27 mouse cellular contexts compared by ENCODE assay signal in the genomic region with DNA sequence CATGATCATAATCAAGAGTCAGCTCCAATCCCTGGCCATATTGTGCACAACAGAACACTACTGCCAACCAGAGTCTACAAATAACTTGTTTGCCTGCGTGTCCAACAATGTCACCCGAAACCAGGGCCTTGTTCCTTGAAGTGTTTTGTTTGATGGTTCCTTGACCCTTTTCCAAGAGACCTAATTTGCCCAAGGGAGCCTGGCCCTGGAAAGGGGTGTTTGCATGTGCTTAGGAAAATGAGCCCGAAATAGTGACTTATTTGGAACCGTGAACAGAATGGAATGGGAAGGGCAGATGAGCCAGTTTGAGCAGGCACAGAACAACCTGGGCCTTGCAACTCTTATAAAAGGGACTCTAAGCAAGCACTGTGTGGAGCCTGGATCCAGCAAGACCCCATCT.
DNase-seq lines count a peak whose midpoint lies in the region; ATAC-seq and TF ChIP-seq lines count a peak whose summit lies in the region.
"Had no signal": no experiment of that assay in that cellular context is flagged by ENCODE, and none has a peak within 500 bp of the region (broad histone marks: within the 10 kb centered on the region; RNA-seq: fewer than 3 reads in every experiment).

No protein-coding gene starts in this region.

- ATAC-seq in midbrain, embryonic 13.5 days, result no peak
- no peak for ATAC-seq in midbrain, embryonic 15.5 days (replicated peaks)
- ATAC-seq: CD4-positive, CD25-positive, alpha-beta regulatory T cell, adult 4 months; forebrain, embryonic 15.5 days had no signal

- WGBS in heart, embryonic 10.5 days, result 83% methylated on average over 4 of the region's 4 CpGs
- WGBS in midbrain, embryonic 13.5 days, result 92% methylated on average over 4 of the region's 4 CpGs
- WGBS in midbrain, embryonic 15.5 days, result 87% methylated on average over 4 of the region's 4 CpGs

- H3K9ac ChIP-seq in midbrain, embryonic 13.5 days (replicated peaks), result no peak overlapping the region
- H3K9ac ChIP-seq in midbrain, embryonic 15.5 days, result no peak overlapping the region
- H3K9ac ChIP-seq: embryonic facial prominence, embryonic 13.5 days; forebrain, embryonic 12.5 days; forebrain, embryonic 15.5 days; heart, embryonic 12.5 days; heart, embryonic 15.5 days; hindbrain, embryonic 15.5 days had no signal

- TF ChIP-seq CTCF in layer of hippocampus, adult 2 months (conservative IDR thresholded peaks at IDR 0.05), result no peak

- H3K27ac ChIP-seq in heart, embryonic 10.5 days, result 0 out of 2 replicates have a peak overlapping the region, but pooled peaks have one; percentile 29
- peak overlapping the region; percentile 63 for H3K27ac ChIP-seq in layer of hippocampus, adult 2 months
- peak overlapping the region; percentile 60; the same call in 1 of the 2 replicates for H3K27ac ChIP-seq in midbrain, embryonic 13.5 days
- H3K27ac ChIP-seq in midbrain, embryonic 15.5 days, result no peak overlapping the region
- H3K27ac ChIP-seq: embryonic facial prominence, embryonic 10.5 days; embryonic facial prominence, embryonic 13.5 days; forebrain, embryonic 12.5 days; forebrain, embryonic 15.5 days; heart, embryonic 15.5 days; hindbrain, embryonic 15.5 days had no signal

- peaks cover 24% of the 10 kb centered on the region for H3K4me1 ChIP-seq in heart, embryonic 10.5 days
- peaks cover 23% of the 10 kb centered on the region for H3K4me1 ChIP-seq in midbrain, embryonic 13.5 days (replicated peaks)
- H3K4me1 ChIP-seq in midbrain, embryonic 15.5 days, result peaks cover 12% of the 10 kb centered on the region
- H3K4me1 ChIP-seq: hindbrain, embryonic 15.5 days had no signal

- no peaks in the 10 kb centered on the region for H3K9me3 ChIP-seq in heart, embryonic 10.5 days
- H3K9me3 ChIP-seq in midbrain, embryonic 13.5 days, result no peaks in the 10 kb centered on the region
- H3K9me3 ChIP-seq in midbrain, embryonic 15.5 days, result no peaks in the 10 kb centered on the region
- H3K9me3 ChIP-seq: embryonic facial prominence, embryonic 10.5 days; embryonic facial prominence, embryonic 13.5 days; forebrain, embryonic 12.5 days; forebrain, embryonic 15.5 days; heart, embryonic 12.5 days; heart, embryonic 15.5 days; hindbrain, embryonic 15.5 days had no signal

- no peaks in the 10 kb centered on the region for H3K27me3 ChIP-seq in heart, embryonic 10.5 days (ENCODE audit: insufficient read depth, poor library complexity, severe bottlenecking)
- no peaks in the 10 kb centered on the region for H3K27me3 ChIP-seq in midbrain, embryonic 13.5 days
- H3K27me3 ChIP-seq in midbrain, embryonic 15.5 days (replicated peaks), result no peaks in the 10 kb centered on the region
- H3K27me3 ChIP-seq: embryonic facial prominence, embryonic 13.5 days; forebrain, embryonic 12.5 days; forebrain, embryonic 15.5 days; heart, embryonic 12.5 days; heart, embryonic 15.5 days; hindbrain, embryonic 15.5 days had no signal

- no peak overlapping the region for H3K4me3 ChIP-seq in heart, embryonic 10.5 days
- no peak overlapping the region for H3K4me3 ChIP-seq in layer of hippocampus, adult 2 months
- H3K4me3 ChIP-seq in midbrain, embryonic 13.5 days (replicated peaks), result no peak overlapping the region
- H3K4me3 ChIP-seq in midbrain, embryonic 15.5 days, result no peak overlapping the region
- H3K4me3 ChIP-seq: embryonic facial prominence, embryonic 10.5 days; embryonic facial prominence, embryonic 13.5 days; erythroblast, embryonic 14.5 days; forebrain, embryonic 12.5 days; forebrain, embryonic 15.5 days; heart, embryonic 12.5 days; heart, embryonic 15.5 days; hindbrain, embryonic 15.5 days had no signal

- H3K4me2 ChIP-seq in midbrain, embryonic 13.5 days (replicated peaks), result no peak overlapping the region
- H3K4me2 ChIP-seq in midbrain, embryonic 15.5 days, result no peak overlapping the region
- H3K4me2 ChIP-seq: embryonic facial prominence, embryonic 13.5 days; forebrain, embryonic 12.5 days; forebrain, embryonic 15.5 days; heart, embryonic 12.5 days; heart, embryonic 15.5 days; hindbrain, embryonic 15.5 days had no signal

- H3K36me3 ChIP-seq in heart, embryonic 10.5 days, result no peaks in the 10 kb centered on the region
- no peaks in the 10 kb centered on the region for H3K36me3 ChIP-seq in midbrain, embryonic 13.5 days
- no peaks in the 10 kb centered on the region for H3K36me3 ChIP-seq in midbrain, embryonic 15.5 days (replicated peaks)
- H3K36me3 ChIP-seq: embryonic facial prominence, embryonic 10.5 days; embryonic facial prominence, embryonic 13.5 days; forebrain, embryonic 12.5 days; forebrain, embryonic 15.5 days; heart, embryonic 12.5 days; heart, embryonic 15.5 days; hindbrain, embryonic 15.5 days had no signal

- intact Hi-C loops in heart, postnatal 10 days (cut with DNase I), result loop anchor here (10.0 kb wide), 1 partner anchor 451 kb away; no protein-coding TSS in a partner anchor

- no peak for DNase-seq in heart, embryonic 10.5 days (ENCODE audit: low spot score)
- no peak for DNase-seq in heart, postnatal 10 days
- peak in 1 of 2 experiments; percentile 29 for DNase-seq in layer of hippocampus, adult 2 months (ENCODE audit: low spot score in 2 of 2)
- no peak for DNase-seq in layer of hippocampus, adult 11-12 months (ENCODE audit: low spot score)
- peak; percentile 30 for DNase-seq in skeletal muscle tissue, adult 2 months (ENCODE audit: low read depth, low spot score)
- DNase-seq in thymus, adult 18-20 months, result no peak
- DNase-seq: adrenal gland, adult 8-10 months; adrenal gland, postnatal 25 days; cerebellum, adult 11-12 months; cerebellum, adult 8-10 months; cerebellum, postnatal 10 days; cerebellum, postnatal 36 days; embryo, embryonic 11 days; gastrocnemius, postnatal 10 days; heart, postnatal 14 days; heart, postnatal 4 days had no signal
